Mouse (Mus musculus) liver, embryonic 16.5 days (tissue): ENCODE measurements around the gene Fcrl1. TPM values are rescaled to one million over a fixed set of nuclear protein-coding genes. Genes with fewer than 3 reads are reported as not detected.

ENCODE experiments used
- ATAC-seq: fragments of 200-750 bp; cut with Nextera tagmentation; 2 replicates; pipeline ENCODE4 v1.8.0; 2017; ENCODE audit warnings: low read depth, mild to moderate bottlenecking, moderate number of reproducible peaks, moderate library complexity
- H3K27ac ChIP-seq: fragments of 300-500 bp; sonication (generic); 2 replicates; pipeline ENCODE4 v1.5.1; 2014; ENCODE audit warnings: mild to moderate bottlenecking, low read length
- H3K27me3 ChIP-seq: fragments of 300-500 bp; sonication (generic); 2 replicates; pipeline ENCODE4 v1.6.1; 2014; ENCODE audit warnings: low read depth, low read length, mixed read lengths; ENCODE audit not compliant: control insufficient read depth, insufficient read depth
- H3K36me3 ChIP-seq: fragments of 300-500 bp; sonication (generic); 2 replicates; pipeline ENCODE4 v1.6.1; 2014; ENCODE audit warnings: mild to moderate bottlenecking; ENCODE audit not compliant: control insufficient read depth, insufficient read depth
- H3K4me1 ChIP-seq: fragments of 300-500 bp; sonication (generic); 2 replicates; pipeline ENCODE4 v1.6.1; 2014; ENCODE audit warnings: low read depth, low read length, mixed read lengths; ENCODE audit not compliant: control insufficient read depth
- H3K4me2 ChIP-seq: fragments of 300-500 bp; sonication (generic); 2 replicates; pipeline ENCODE4 v1.6.1; 2014; ENCODE audit warnings: low read depth, low read length, mixed read lengths
- H3K4me3 ChIP-seq: fragments of 300-500 bp; sonication (generic); 2 replicates; pipeline ENCODE4 v1.5.1; 2014; ENCODE audit warnings: low read depth, mild to moderate bottlenecking, low read length
- H3K9ac ChIP-seq: fragments of 300-500 bp; sonication (generic); 2 replicates; pipeline ENCODE4 v1.6.1; 2014; ENCODE audit warnings: low read depth, low read length
- H3K9me3 ChIP-seq: fragments of 300-500 bp; sonication (generic); replicated peaks from 2 replicates; pipeline ENCODE4 v1.6.1; 2016; ENCODE audit warnings: low read length; ENCODE audit not compliant: control insufficient read depth
- WGBS: fragments of 180-500 bp; shearing (Covaris S2); extraction: QIAGEN DNeasy Blood & Tissue Kit; methylation state at CpG from one replicate; pipeline ENCODE4 v1.1.7; 2014; ENCODE audit not compliant: insufficient replicate concordance; 5-methylcytosine and 5-hydroxymethylcytosine counted together
- polyA plus RNA-seq: library from polyadenylated mRNA; unstranded; fragments of >200 nt; fragmentation: Nextera tagmentation; extraction: Ambion mirVana; gene quantifications from 2 replicates; pipeline ENCODE4 v1.2.1, GENCODE M21; 2015

Gene Fcrl1
- polyA plus RNA-seq, 1 experiment from 2014 or later: 1.3 TPM

DNA sequence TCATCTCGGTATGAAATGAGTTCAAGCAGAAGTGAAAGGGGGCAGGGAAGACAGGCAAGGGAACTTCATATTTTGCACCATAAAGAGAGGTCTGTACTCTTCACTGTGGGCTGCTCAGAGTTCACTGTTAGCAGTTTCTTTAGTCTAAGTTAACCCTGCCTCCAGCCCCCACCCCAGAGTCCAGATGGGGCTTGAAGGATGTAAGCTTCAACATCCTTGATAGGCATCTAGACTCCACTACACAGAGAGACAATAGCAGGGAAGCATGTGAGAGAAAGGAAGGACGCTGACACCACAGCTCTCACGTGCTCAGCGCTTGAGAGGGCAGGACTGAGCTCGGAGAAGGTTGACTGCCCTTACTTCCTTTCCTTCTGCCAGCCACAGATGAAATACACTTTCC lies 25.1 kb downstream of the Fcrl1 start:
- Histone ChIP-seq H3K27ac (no peak overlapping the region), H3K4me1 (no peaks in the 10 kb centered on the region), H3K36me3 (no peaks in the 10 kb centered on the region), H3K27me3 (no peaks in the 10 kb centered on the region), H3K9ac (no peak overlapping the region), H3K4me3 (no peak overlapping the region), H3K4me2 (peak overlapping the region; percentile 3; the same call in 1 of the 2 replicates), H3K9me3 (no peaks in the 10 kb centered on the region)
- ATAC-seq: no peak
- 11% methylated on average over 5 of the region's 5 CpGs for WGBS

DNA sequence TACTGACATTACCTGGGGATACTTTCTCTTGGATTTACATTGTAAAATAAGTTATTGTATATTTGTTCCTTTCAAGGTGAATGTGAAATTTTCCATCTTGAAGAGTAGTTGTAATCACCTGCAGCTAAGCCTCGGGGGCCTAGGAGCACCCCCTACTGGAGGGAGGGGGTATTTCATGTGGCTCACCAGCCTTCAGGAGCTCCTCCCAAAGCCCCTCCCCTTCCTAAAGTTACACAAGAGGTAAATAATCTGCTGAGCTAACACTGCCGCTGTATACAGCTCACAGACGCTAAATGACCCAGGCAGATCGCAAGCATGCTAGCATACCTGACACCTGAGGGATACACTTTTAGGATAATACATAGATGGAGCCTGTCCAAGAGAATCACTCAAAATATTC lies 32.0 kb downstream of the Fcrl1 start:
- Histone ChIP-seq H3K4me2 (no peak overlapping the region), H3K4me3 (no peak overlapping the region), H3K36me3 (no peaks in the 10 kb centered on the region), H3K27ac (no peak overlapping the region), H3K9ac (no peak overlapping the region), H3K27me3 (no peaks in the 10 kb centered on the region), H3K4me1 (no peaks in the 10 kb centered on the region), H3K9me3 (no peaks in the 10 kb centered on the region)
- ATAC-seq: no peak
- WGBS: 6% methylated on average over 4 of the region's 4 CpGs

DNA sequence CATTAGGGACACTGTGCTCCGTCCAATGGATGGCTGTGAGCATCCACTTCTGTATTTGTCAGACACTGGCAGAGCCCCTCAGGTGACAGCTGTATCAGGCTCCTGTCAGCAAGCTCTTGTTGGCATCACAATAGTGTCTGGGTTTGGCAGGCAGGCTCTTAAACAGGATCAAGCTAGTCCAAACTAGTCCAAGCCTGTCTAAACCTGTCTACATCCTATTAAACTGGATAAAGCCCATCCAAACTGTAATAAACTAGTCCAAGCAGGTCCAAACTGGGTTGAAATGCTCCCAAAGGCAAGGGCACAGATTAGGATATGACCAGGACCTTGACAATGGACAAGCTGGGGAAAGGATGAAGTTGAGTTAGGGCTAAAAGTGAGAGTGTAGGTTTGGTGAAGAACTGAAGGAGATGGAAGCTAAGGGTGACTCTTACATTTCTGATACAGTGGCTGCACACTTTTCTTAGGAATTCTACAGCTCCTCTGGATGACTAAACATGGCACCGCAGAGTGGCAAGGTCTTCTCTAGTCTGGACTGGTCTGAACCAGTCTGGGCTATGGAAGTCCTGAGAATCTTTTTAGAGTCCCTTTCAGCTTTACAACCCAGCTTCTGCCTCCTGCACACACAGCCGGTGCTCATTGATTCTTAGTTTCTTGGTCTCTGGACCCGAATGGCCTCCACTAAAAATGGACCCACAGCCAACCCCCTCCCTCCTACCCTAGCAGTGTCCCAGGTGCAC lies 33.2 kb downstream of the Fcrl1 start:
- Histone ChIP-seq H3K9me3 (no peaks in the 10 kb centered on the region), H3K36me3 (no peaks in the 10 kb centered on the region), H3K9ac (no peak overlapping the region), H3K4me1 (no peaks in the 10 kb centered on the region), H3K27me3 (no peaks in the 10 kb centered on the region), H3K27ac (no peak overlapping the region), H3K4me2 (no peak overlapping the region), H3K4me3 (no peak overlapping the region)
- no peak for ATAC-seq
- 62% methylated on average over 4 of the region's 4 CpGs for WGBS

DNA sequence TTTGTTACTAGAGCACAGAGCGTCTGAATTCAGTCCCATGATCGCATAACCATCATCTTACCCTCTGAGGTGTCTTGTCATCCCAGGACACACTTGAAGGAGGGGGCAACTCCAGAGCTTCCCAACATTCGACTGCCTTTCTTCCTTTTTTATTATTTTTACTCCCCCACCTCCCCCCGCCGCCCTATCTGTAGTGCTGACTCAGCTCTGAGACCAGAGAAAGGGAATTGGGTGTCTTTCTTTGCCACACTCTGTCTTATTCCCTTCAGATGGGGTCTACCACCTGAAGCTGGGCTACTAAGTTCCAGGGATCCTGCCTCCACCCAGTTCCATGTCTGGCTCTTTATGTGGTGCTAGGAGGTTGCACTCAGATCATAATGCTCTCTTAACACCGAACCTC lies 34.4 kb downstream of the Fcrl1 start:
- no peaks in the 10 kb centered on the region for H3K9me3 ChIP-seq

DNA sequence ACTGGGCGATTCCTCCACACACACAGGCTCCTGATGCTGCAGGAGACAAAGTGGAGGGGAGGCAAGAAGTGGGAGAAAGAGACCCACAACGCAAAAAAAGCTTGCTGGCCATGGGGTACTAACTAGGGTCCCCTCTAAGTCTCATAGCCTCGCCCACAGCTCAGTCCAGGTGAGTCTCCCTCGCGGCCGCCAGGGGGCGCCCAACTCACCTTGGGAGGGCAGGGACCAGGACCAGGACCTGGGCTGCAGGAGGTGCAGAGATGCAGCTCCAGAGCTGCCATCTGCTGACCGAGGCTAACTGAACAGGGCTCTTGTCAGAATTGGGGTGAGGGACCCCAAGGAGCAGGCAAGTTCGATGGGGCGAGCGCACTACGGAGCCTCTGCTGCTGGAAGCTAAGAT lies 35.0 kb downstream of the Fcrl1 start:
- Histone ChIP-seq H3K9me3 (no peaks in the 10 kb centered on the region), H3K4me3 (no peak overlapping the region), H3K4me2 (no peak overlapping the region), H3K27me3 (no peaks in the 10 kb centered on the region), H3K4me1 (no peaks in the 10 kb centered on the region), H3K36me3 (no peaks in the 10 kb centered on the region), H3K27ac (no peak overlapping the region), H3K9ac (no peak overlapping the region)
- ATAC-seq: no peak
- WGBS: 10% methylated on average over 12 of the region's 12 CpGs

More for the DNA sequence above, 34.4 kb downstream of the Fcrl1 start:
- 65% methylated on average over 6 of the region's 6 CpGs for WGBS
- no peak overlapping the region for H3K9ac ChIP-seq
- H3K36me3 ChIP-seq: no peaks in the 10 kb centered on the region
- H3K27me3 ChIP-seq: no peaks in the 10 kb centered on the region
- no peak overlapping the region for H3K4me3 ChIP-seq
- H3K27ac ChIP-seq: no peak overlapping the region
- H3K4me1 ChIP-seq: no peaks in the 10 kb centered on the region
- no peak for ATAC-seq
- H3K4me2 ChIP-seq: no peak overlapping the region

DNA sequence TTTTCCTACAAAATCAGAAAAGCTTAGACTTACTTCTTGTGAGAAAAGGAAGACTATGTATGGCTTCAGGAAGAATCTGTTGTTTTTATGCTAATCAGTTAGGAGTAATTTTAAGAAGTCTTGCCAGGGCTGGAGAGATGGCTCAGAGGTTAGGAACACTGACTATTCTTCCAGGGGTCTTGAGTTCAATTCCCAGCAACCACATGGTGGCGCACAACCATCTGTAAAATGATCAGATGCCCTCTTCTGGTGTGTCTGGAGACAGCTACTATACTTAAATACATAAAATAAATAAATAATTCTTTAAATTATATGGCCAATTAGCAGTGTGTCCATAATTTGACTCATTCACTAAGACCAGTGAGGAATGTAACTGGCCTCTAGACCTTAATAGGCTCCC lies 44.5 kb downstream of the Fcrl1 start:
- Histone ChIP-seq H3K27me3 (no peaks in the 10 kb centered on the region), H3K4me2 (no peak overlapping the region), H3K27ac (no peak overlapping the region), H3K9me3 (no peaks in the 10 kb centered on the region), H3K9ac (no peak overlapping the region), H3K4me3 (no peak overlapping the region), H3K36me3 (no peaks in the 10 kb centered on the region), H3K4me1 (no peaks in the 10 kb centered on the region)
- no peak for ATAC-seq
- WGBS: 52% methylated on average over 1 of the region's 1 CpGs

DNA sequence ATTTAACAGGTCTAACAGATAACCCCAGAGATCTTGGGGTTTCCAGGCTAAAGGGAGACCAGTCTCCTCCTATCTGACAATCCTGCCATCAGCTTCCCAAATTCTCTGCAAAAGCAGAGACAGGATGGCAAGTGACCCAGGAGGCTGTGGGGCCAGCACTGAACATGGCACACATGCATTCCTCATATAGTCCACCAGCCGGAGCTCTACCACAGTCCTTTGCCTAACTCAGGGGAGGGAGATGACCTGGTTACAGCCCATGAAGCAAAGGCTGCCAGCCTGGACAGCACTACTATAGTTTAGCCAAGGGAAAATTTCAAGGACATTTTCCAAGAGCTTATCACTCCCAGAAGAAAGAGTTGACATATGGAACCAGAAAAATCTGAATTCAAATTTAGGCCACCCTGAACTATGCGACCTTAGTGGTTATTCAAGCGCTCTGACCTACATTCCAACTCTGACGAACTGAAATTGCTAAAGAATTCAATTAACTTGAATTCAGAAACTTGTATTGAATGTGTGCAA lies 46.3 kb downstream of the Fcrl1 start:
- no peak overlapping the region for H3K27ac ChIP-seq
- no peak for ATAC-seq
- 57% methylated on average over 4 of the region's 4 CpGs for whole genome bisulfite sequencing

DNA sequence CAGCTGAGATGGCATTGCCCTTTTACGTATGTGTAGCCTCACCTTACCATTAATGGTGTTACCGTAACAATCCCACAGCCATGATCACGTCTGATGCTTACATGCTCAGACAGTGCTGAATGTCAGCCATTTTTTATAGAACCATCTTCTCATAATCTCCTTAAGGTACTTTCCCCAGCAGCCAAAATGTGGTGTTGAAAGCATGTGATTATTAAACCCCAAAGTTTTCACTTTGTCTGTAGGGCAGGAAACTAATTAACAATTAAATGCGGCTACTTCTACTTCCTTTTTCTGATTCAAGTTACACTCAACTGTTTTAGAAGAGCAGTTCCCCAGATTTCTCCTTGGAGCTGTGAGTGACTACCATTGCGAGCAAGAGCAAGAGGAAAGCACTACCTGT lies 59.3 kb downstream of the Fcrl1 start, which contains the start of gene Fcrl5:
Gene Fcrl5, plus strand, starts transcription at position 295 of the 400 bp plus-strand sequence.
- Histone ChIP-seq H3K36me3 (no peaks in the 10 kb centered on the region), H3K27me3 (no peaks in the 10 kb centered on the region), H3K4me1 (no peaks in the 10 kb centered on the region), H3K9me3 (no peaks in the 10 kb centered on the region), H3K4me2 (no peak within 1 kb of the TSS), H3K4me3 (no peak within 1 kb of the TSS), H3K9ac (no peak within 1 kb of the TSS), H3K27ac (no peak within 1 kb of the TSS)
- WGBS: 55% methylated on average over 5 of the region's 5 CpGs
- ATAC-seq: no peak

More for the DNA sequence above, 46.3 kb downstream of the Fcrl1 start:
- no peaks in the 10 kb centered on the region for H3K4me1 ChIP-seq
- H3K27me3 ChIP-seq: no peaks in the 10 kb centered on the region
- H3K4me2 ChIP-seq: no peak overlapping the region
- H3K9ac ChIP-seq: no peak overlapping the region
- no peaks in the 10 kb centered on the region for H3K9me3 ChIP-seq
- H3K4me3 ChIP-seq: no peak overlapping the region
- no peaks in the 10 kb centered on the region for H3K36me3 ChIP-seq

DNA sequence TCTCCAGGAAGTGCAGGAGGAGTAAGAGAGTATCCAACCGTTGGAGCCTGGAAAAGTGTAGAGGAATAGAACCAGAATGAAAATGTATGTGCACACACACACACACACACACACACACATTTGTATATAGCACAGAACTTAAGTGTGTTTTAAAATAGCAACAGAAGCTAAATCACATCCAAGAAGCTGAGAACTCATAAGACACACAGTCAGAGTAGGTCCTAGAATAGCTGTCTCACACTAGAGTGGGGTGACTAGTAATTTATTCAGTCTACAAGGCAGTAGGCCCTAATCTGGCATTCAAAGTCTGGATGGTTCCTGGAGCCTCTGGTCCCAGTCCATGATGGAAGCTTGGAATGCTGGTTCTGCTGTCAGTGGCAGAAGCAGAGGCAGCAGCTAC lies 64.4 kb downstream of the Fcrl1 start:
- Histone ChIP-seq H3K9me3 (no peaks in the 10 kb centered on the region), H3K9ac (no peak overlapping the region), H3K4me1 (no peaks in the 10 kb centered on the region), H3K27ac (no peak overlapping the region), H3K27me3 (no peaks in the 10 kb centered on the region), H3K4me2 (no peak overlapping the region), H3K4me3 (no peak overlapping the region), H3K36me3 (no peaks in the 10 kb centered on the region)
- ATAC-seq: no peak
- 45% methylated on average over 1 of the region's 1 CpGs for WGBS
